ENCODE assay signal across 19 mouse cellular contexts in the genomic region with DNA sequence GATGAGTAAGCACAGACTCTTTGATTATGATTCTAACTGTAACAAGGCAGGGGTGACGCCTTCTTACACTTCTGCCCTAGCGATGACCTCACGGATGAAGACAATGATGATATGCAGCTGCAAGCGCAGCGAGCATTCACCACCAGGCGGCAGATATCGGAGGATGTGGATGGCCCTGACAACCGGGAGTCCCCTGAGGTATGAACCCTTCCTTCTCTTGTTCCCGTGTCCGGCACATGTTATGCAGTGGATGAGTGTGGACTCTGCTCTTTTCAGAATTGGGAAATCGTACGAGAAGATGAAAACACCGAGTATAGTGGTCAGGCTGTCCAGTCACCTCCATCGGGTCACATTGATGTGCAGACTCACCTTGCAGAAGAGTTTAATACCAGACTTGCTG. TPM values are rescaled to one million over a fixed set of nuclear protein-coding genes. Genes with fewer than 3 reads are reported as not detected.
DNase-seq lines count a peak whose midpoint lies in the region; ATAC-seq and TF ChIP-seq lines count a peak whose summit lies in the region.
"Had no signal": no experiment of that assay in that cellular context is flagged by ENCODE, and none has a peak within 500 bp of the region (broad histone marks: within the 10 kb centered on the region; RNA-seq: fewer than 3 reads in every experiment).

No protein-coding gene starts in this region.

- WGBS in embryonic facial prominence, embryonic 14.5 days: 89% methylated on average over 14 of the region's 14 CpGs
- WGBS in embryonic facial prominence, embryonic 10.5 days: 95% methylated on average over 14 of the region's 14 CpGs
- WGBS in heart, embryonic 12.5 days: 83% methylated on average over 14 of the region's 14 CpGs
- WGBS in liver, adult 2 months: 27% methylated on average over 14 of the region's 14 CpGs
- 91% methylated on average over 14 of the region's 14 CpGs for WGBS in liver, embryonic 11.5 days
- 84% methylated on average over 14 of the region's 14 CpGs for WGBS in liver, embryonic 16.5 days (ENCODE audit: insufficient replicate concordance)

- peak; percentile 87 for TF ChIP-seq CTCF in liver, adult 2 months (IDR thresholded peaks at IDR 0.05; ENCODE audit: low read depth, low read length)

- 0 out of 2 replicates have a peak, but pooled peaks have one; percentile 11 for ATAC-seq in embryonic facial prominence, embryonic 14.5 days (ENCODE audit: low read depth)
- no peak for ATAC-seq in heart, embryonic 12.5 days (ENCODE audit: insufficient number of reproducible peaks, low FRiP score)
- ATAC-seq in liver, embryonic 11.5 days (replicated peaks; ENCODE audit: low FRiP score): no peak
- ATAC-seq in liver, embryonic 16.5 days (ENCODE audit: low read depth): peak; percentile 86
- ATAC-seq: activated CD4-positive, CD25-positive, alpha-beta regulatory T cell, adult 4 months; inflammation-experienced regulatory T-cells, adult 6 months; midbrain, embryonic 15.5 days had no signal

- no peak overlapping the region for H3K4me3 ChIP-seq in embryonic facial prominence, embryonic 14.5 days (ENCODE audit: low read depth, low read length)
- H3K4me3 ChIP-seq in embryonic facial prominence, embryonic 10.5 days: no peak overlapping the region
- no peak overlapping the region for H3K4me3 ChIP-seq in heart, embryonic 12.5 days
- no peak overlapping the region for H3K4me3 ChIP-seq in liver, adult 2 months (ENCODE audit: insufficient read depth, low read depth, low read length)
- no peak overlapping the region for H3K4me3 ChIP-seq in liver, embryonic 11.5 days (ENCODE audit: low read depth, low read length)
- H3K4me3 ChIP-seq in liver, embryonic 16.5 days (ENCODE audit: low read depth, low read length): no peak overlapping the region
- H3K4me3 ChIP-seq: embryonic facial prominence, embryonic 15.5 days; heart, embryonic 10.5 days; midbrain, embryonic 15.5 days; myocyte had no signal

- DNase-seq in embryonic facial prominence, embryonic 14.5 days (ENCODE audit: low spot score): no peak
- no peak for DNase-seq in embryonic facial prominence, embryonic 10.5 days (ENCODE audit: low spot score)
- peak; percentile 36 for DNase-seq in heart, postnatal 4 days
- DNase-seq in liver, adult 2 months (ENCODE audit: extremely low read depth, low read depth, low spot score): peak; percentile 99
- DNase-seq in liver, embryonic 11.5 days (ENCODE audit: low spot score): no peak
- no peak for DNase-seq in adrenal gland, postnatal 10 days
- DNase-seq: adrenal gland, postnatal 25 days; cerebellum, adult 11 months; cerebellum, postnatal 10 days; gastrocnemius, postnatal 10 days; thymus, postnatal 25 days had no signal

- peaks cover 99% of the 10 kb centered on the region for H3K36me3 ChIP-seq in embryonic facial prominence, embryonic 14.5 days (ENCODE audit: control insufficient read depth, insufficient read depth, low read length)
- peaks cover 100% of the 10 kb centered on the region for H3K36me3 ChIP-seq in embryonic facial prominence, embryonic 10.5 days (replicated peaks)
- H3K36me3 ChIP-seq in heart, embryonic 12.5 days: peaks cover 94% of the 10 kb centered on the region
- H3K36me3 ChIP-seq in liver, adult 2 months (ENCODE audit: control insufficient read depth, insufficient read depth, low read length): peaks cover 54% of the 10 kb centered on the region
- H3K36me3 ChIP-seq in liver, embryonic 11.5 days (ENCODE audit: control insufficient read depth, insufficient read depth, low read length): peaks cover 74% of the 10 kb centered on the region
- peaks cover 81% of the 10 kb centered on the region for H3K36me3 ChIP-seq in liver, embryonic 16.5 days (ENCODE audit: control insufficient read depth, insufficient read depth)

- TF ChIP-seq POLR2A in liver, adult 2 months (IDR thresholded peaks at IDR 0.05; ENCODE audit: extremely low read depth, insufficient read depth, low read length): no peak

- H3K9me3 ChIP-seq in embryonic facial prominence, embryonic 14.5 days (ENCODE audit: control insufficient read depth, low read length): no peaks in the 10 kb centered on the region
- no peaks in the 10 kb centered on the region for H3K9me3 ChIP-seq in embryonic facial prominence, embryonic 10.5 days
- H3K9me3 ChIP-seq in heart, embryonic 12.5 days (replicated peaks): no peaks in the 10 kb centered on the region
- no peaks in the 10 kb centered on the region for H3K9me3 ChIP-seq in liver, embryonic 11.5 days (ENCODE audit: control insufficient read depth, low read length)
- H3K9me3 ChIP-seq in liver, embryonic 16.5 days (replicated peaks; ENCODE audit: control insufficient read depth, low read length): no peaks in the 10 kb centered on the region
- H3K9me3 ChIP-seq: embryonic facial prominence, embryonic 15.5 days; heart, embryonic 10.5 days; midbrain, embryonic 15.5 days had no signal

- H3K27me3 ChIP-seq in embryonic facial prominence, embryonic 14.5 days (replicated peaks; ENCODE audit: control insufficient read depth, insufficient read depth, low read length): no peaks in the 10 kb centered on the region
- no peaks in the 10 kb centered on the region for H3K27me3 ChIP-seq in embryonic facial prominence, embryonic 10.5 days (replicated peaks; ENCODE audit: low read depth, poor library complexity, severe bottlenecking)
- H3K27me3 ChIP-seq in heart, embryonic 12.5 days (replicated peaks): no peaks in the 10 kb centered on the region
- no peaks in the 10 kb centered on the region for H3K27me3 ChIP-seq in liver, adult 2 months (ENCODE audit: control insufficient read depth, insufficient read depth, low read length)
- H3K27me3 ChIP-seq in liver, embryonic 11.5 days (replicated peaks; ENCODE audit: control insufficient read depth, insufficient read depth, low read length): no peaks in the 10 kb centered on the region
- no peaks in the 10 kb centered on the region for H3K27me3 ChIP-seq in liver, embryonic 16.5 days (ENCODE audit: control insufficient read depth, insufficient read depth, low read depth, low read length)
- H3K27me3 ChIP-seq: embryonic facial prominence, embryonic 15.5 days; midbrain, embryonic 15.5 days had no signal

- H3K4me1 ChIP-seq in embryonic facial prominence, embryonic 14.5 days (ENCODE audit: control insufficient read depth, insufficient read depth, low read length): no peaks in the 10 kb centered on the region
- H3K4me1 ChIP-seq in embryonic facial prominence, embryonic 10.5 days: no peaks in the 10 kb centered on the region
- H3K4me1 ChIP-seq in heart, embryonic 12.5 days (replicated peaks): no peaks in the 10 kb centered on the region; the same call in 1 of the 2 replicates
- peaks cover 8% of the 10 kb centered on the region for H3K4me1 ChIP-seq in liver, adult 2 months (ENCODE audit: control insufficient read depth, insufficient read depth, low read length)
- H3K4me1 ChIP-seq in liver, embryonic 11.5 days (replicated peaks; ENCODE audit: control insufficient read depth, insufficient read depth, low read length): no peaks in the 10 kb centered on the region
- no peaks in the 10 kb centered on the region for H3K4me1 ChIP-seq in liver, embryonic 16.5 days (ENCODE audit: control insufficient read depth, low read depth, low read length)
- H3K4me1 ChIP-seq: embryonic facial prominence, embryonic 15.5 days; heart, embryonic 10.5 days; midbrain, embryonic 15.5 days had no signal

- peaks cover 1% of the 10 kb centered on the region; the same call in 1 of the 2 replicates for H3K79me2 ChIP-seq in liver, adult 2 months (ENCODE audit: control insufficient read depth, insufficient read depth, low read length)

- H3K4me2 ChIP-seq in embryonic facial prominence, embryonic 14.5 days (ENCODE audit: low read depth, low read length): no peak overlapping the region
- no peak overlapping the region for H3K4me2 ChIP-seq in heart, embryonic 12.5 days
- H3K4me2 ChIP-seq in liver, embryonic 11.5 days: no peak overlapping the region
- no peak overlapping the region for H3K4me2 ChIP-seq in liver, embryonic 16.5 days (ENCODE audit: low read depth, low read length)
- H3K4me2 ChIP-seq: embryonic facial prominence, embryonic 15.5 days; midbrain, embryonic 15.5 days had no signal

- H3K9ac ChIP-seq in embryonic facial prominence, embryonic 14.5 days (ENCODE audit: low read depth, low read length): no peak overlapping the region
- H3K9ac ChIP-seq in heart, embryonic 12.5 days: no peak overlapping the region
- no peak overlapping the region for H3K9ac ChIP-seq in liver, adult 2 months (ENCODE audit: low read depth, low read length)
- no peak overlapping the region for H3K9ac ChIP-seq in liver, embryonic 11.5 days (ENCODE audit: low read depth, low read length)
- no peak overlapping the region for H3K9ac ChIP-seq in liver, embryonic 16.5 days (ENCODE audit: low read depth, low read length)
- H3K9ac ChIP-seq: embryonic facial prominence, embryonic 15.5 days; midbrain, embryonic 15.5 days had no signal

- no peak overlapping the region for H3K27ac ChIP-seq in embryonic facial prominence, embryonic 14.5 days (replicated peaks; ENCODE audit: low read depth, low read length)
- H3K27ac ChIP-seq in embryonic facial prominence, embryonic 10.5 days (replicated peaks): no peak overlapping the region
- H3K27ac ChIP-seq in heart, embryonic 12.5 days (ENCODE audit: poor library complexity, severe bottlenecking): no peak overlapping the region
- peak overlapping the region; percentile 35 for H3K27ac ChIP-seq in liver, adult 2 months (replicated peaks; ENCODE audit: insufficient read depth, low read depth, low read length)
- no peak overlapping the region for H3K27ac ChIP-seq in liver, embryonic 11.5 days (ENCODE audit: low read depth, low read length)
- no peak overlapping the region for H3K27ac ChIP-seq in liver, embryonic 16.5 days (ENCODE audit: low read length)
- H3K27ac ChIP-seq: embryonic facial prominence, embryonic 15.5 days; heart, embryonic 10.5 days; midbrain, embryonic 15.5 days had no signal

RNA-seq across cellular contexts. Expression of gene Nedd4, which starts 59.1 kb away (rescaled TPM):
- polyA plus RNA-seq in embryonic facial prominence, embryonic 14.5 days (2014; fragmentation: Nextera tagmentation; extraction: Ambion mirVana): 649 and 733 TPM in 2 replicates
- polyA plus RNA-seq in embryonic facial prominence, embryonic 10.5 days (2016; fragmentation: Nextera tagmentation; extraction: Ambion mirVana): 660 and 664 TPM in 2 replicates
- 100 to 1,000 TPM; 610 to 637 TPM for total RNA-seq in heart, postnatal 4 days (2021)
- 624 and 643 TPM in 2 replicates for polyA plus RNA-seq in heart, embryonic 12.5 days (2016; fragmentation: Nextera tagmentation; extraction: Ambion mirVana)
- total RNA-seq in liver, adult 2 months (2014; rRNA removed): 123 and 142 TPM in 2 replicates
- polyA plus RNA-seq in liver, adult 2 months (2012; rRNA removed): 45.6 and 51.7 TPM in 2 replicates
- polyA plus RNA-seq in liver, embryonic 11.5 days (2014; fragmentation: Nextera tagmentation; extraction: Ambion mirVana): 302 and 334 TPM in 2 replicates
- polyA plus RNA-seq in liver, embryonic 16.5 days (2015; fragmentation: Nextera tagmentation; extraction: Ambion mirVana): 94.7 and 98.2 TPM in 2 replicates
- 100 to 1,000 TPM; 469 to 580 TPM for total RNA-seq in adrenal gland, postnatal 10 days (2021)

Comparison
In these comparisons a context has a peak if more than half of its experiments do, and no peak if none do; other contexts are left out.
1. ATAC-seq: peak in embryonic facial prominence, embryonic 14.5 days (single experiment) and liver, embryonic 16.5 days (single experiment); none in heart, embryonic 12.5 days (single experiment) and liver, embryonic 11.5 days (single experiment).
2. DNase-seq: peak in heart, postnatal 4 days (single experiment) and liver, adult 2 months (single experiment); none in embryonic facial prominence, embryonic 14.5 days (single experiment), embryonic facial prominence, embryonic 10.5 days (single experiment), liver, embryonic 11.5 days (single experiment) and adrenal gland, postnatal 10 days (single experiment).